Mouse (Mus musculus): ENCODE data around the gene Spa17.

Spa17 gene

GRCm38 (mm10) chr9:37567454-37567853 lies 46.1 kb downstream of the Spa17 start:
- no peak for DNase-seq (ENCODE audit: inconsistent age in 2 of 2, low spot score in 1 of 2)

DNA sequence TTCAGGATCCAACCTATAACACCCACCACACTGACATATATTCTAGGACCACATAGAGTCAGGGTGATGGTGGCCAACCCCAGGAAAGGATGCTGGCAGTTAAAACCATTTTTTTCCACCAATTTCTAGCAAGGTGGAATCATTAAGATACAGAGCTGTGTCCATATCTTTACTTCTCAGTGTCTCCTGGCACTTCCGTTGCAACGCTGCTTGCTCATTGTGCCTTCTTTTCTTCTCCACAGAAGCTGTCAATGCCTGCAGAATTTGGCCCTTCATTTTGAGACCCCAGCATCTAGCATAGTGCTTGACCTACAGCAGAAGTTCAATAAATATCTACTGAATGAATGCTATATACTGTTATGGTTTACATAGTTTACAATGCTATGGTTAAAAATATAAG lies 46.5 kb downstream of the Spa17 start:
- no peak for DNase-seq (ENCODE audit: inconsistent age in 2 of 2, low spot score in 1 of 2)

- no peak for DNase-seq (ENCODE audit: inconsistent age in 2 of 2, low spot score in 1 of 2)
These were observed 49.7 kb downstream of the Spa17 start for GRCm38 (mm10) chr9:37563805-37564204.

DNA sequence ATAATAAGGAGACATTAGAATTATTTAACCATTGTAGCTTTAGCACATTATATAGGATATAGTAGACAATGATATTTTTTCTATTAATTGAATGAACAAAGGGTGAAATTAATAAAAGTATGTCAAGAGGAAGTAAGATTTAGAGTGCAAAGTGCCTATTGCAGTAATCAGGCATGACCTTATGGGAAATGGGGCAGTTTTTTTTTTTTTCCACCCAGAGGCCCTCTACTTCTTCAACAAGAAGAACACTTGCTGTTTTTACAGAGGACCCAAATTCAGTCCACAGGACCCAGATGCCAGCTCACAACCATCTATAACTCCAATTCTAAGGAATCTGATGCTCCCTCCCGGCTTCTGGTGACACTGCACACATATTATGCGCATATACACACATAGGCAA lies 52.9 kb downstream of the Spa17 start:
- no peak for DNase-seq (ENCODE audit: inconsistent age in 2 of 2, low spot score in 1 of 2)

- no peak for DNase-seq (ENCODE audit: inconsistent age in 2 of 2, low spot score in 1 of 2)
These were observed 57.2 kb downstream of the Spa17 start for GRCm38 (mm10) chr9:37556366-37556765.

GRCm38 (mm10) chr9:37554838-37555748 lies 58.4 kb downstream of the Spa17 start, which contains the start of gene Siae:
Gene Siae, plus strand, starts transcription at chr9:37555698.
- peak in 1 of 2 experiments; percentile 20 for DNase-seq (ENCODE audit: inconsistent age in 2 of 2, low spot score in 1 of 2)

DNA sequence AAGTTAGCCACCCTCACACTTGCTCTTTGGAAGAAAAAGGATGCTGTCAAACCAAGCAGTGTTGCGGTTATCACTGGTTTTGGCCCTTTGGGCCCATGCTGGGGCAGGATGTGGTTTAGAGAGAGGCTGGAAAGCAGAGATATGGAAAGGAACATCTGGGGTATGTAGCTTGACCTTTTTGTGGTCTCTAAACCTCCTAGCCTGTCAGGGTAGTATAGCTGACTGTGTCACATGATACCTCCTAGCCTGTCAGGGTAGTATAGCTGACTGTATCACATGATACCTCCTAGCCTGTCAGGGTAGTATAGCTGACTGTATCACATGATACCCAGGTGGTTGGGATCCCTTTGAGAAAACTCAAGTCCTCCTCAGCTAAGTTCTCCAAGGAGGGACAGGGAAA lies 59.2 kb downstream of the Spa17 start:
- no peak for DNase-seq (ENCODE audit: inconsistent age in 2 of 2, low spot score in 1 of 2)

Measured in adrenal gland, adult (tissue).